Mouse (Mus musculus): ENCODE results near the gene Fam196a. TPM values are rescaled to one million over a fixed set of nuclear protein-coding genes. Genes with fewer than 3 reads are reported as not detected.

Gene Fam196a
- polyA plus RNA-seq, 1 experiment from 2014 or later: 9.5 TPM

DNA sequence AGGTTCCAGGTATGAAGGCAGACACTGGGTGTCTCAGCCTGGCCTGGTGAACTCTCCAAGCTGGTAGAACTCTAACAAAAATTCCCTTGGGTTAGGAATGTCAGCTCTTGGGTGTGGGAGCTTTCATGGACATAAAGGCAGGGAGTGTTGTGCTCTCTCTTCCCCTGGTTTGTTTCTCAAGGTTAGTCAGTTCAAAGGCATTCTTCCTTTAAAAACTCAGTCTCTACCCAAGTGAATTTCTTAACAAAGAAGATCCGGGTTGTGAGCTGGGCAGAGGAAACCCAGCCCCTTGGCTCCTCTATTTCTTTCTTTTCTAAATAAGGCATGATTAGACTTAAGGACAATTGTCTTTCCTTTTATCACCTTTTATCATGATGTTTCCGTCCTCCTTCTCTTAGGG, 6.3 kb downstream of the Fam196a start:
- Histone ChIP-seq H3K36me3 (ENCODE audit: control insufficient read depth, insufficient read depth, low read length) (no peaks in the 10 kb centered on the region), H3K27me3 (replicated peaks; ENCODE audit: control insufficient read depth, insufficient read depth, low read length) (peaks cover 5% of the 10 kb centered on the region; the same call in 1 of the 2 replicates), H3K4me1 (ENCODE audit: control insufficient read depth, insufficient read depth, low read length) (peaks cover 5% of the 10 kb centered on the region; the same call in 1 of the 2 replicates), H3K4me2 (ENCODE audit: low read length) (no peak overlapping the region), H3K9me3 (replicated peaks; ENCODE audit: control insufficient read depth, low read length) (no peaks in the 10 kb centered on the region), H3K9ac (ENCODE audit: low read length) (no peak overlapping the region), H3K4me3 (ENCODE audit: low read depth, low read length) (no peak overlapping the region), H3K27ac (ENCODE audit: low read depth, low read length) (no peak overlapping the region)
- ATAC-seq (no peak), DNase-seq (ENCODE audit: low spot score) (no peak)
- WGBS: 78% methylated on average over 2 of the region's 2 CpGs

DNA sequence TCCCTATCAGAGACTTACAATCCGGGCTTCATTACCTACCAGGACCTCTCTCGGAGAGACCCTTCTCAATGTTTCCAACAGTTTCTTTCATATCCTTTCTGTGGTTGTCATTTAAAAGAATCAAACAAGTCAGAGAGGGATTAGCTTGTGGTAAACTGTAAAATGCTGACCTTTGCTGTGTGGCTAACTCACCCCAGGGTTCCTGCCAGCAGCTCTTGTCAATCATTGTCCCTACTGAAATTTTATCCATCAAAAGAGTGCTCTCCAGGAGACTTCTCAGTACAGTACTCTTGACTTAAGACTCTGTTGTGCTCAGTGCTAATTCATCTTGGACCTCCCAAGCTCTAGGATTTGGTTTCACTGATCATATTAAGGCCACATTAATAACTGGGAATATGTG, 36.2 kb downstream of the Fam196a start:
- 68% methylated on average over 2 of the region's 2 CpGs for WGBS
- ATAC-seq: no peak

DNA sequence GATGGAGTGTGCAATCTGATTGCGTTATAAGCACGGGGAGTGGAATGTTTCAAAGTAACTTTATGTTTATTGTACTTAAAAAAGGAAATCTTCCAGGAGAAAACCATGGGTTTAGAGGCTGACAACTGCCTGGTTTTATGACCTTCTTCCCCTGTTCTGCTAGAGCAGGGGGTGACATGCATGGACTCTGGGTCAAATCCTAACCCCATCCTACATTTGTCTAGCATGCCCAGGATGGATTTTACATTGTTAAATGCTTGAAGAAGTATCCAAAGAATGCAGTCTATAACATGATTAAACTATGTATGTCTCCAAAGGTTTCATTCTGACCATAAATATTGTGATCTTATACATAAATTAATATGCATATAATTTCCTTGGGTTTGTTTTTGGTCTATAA, 38.8 kb downstream of the Fam196a start:
- Histone ChIP-seq H3K27me3 (replicated peaks; ENCODE audit: control insufficient read depth, insufficient read depth, low read length) (no peaks in the 10 kb centered on the region), H3K36me3 (ENCODE audit: control insufficient read depth, insufficient read depth, low read length) (no peaks in the 10 kb centered on the region), H3K4me1 (ENCODE audit: control insufficient read depth, insufficient read depth, low read length) (no peaks in the 10 kb centered on the region), H3K9me3 (replicated peaks; ENCODE audit: control insufficient read depth, low read length) (no peaks in the 10 kb centered on the region), H3K9ac (ENCODE audit: low read length) (no peak overlapping the region), H3K27ac (ENCODE audit: low read depth, low read length) (no peak overlapping the region), H3K4me2 (ENCODE audit: low read length) (no peak overlapping the region), H3K4me3 (ENCODE audit: low read depth, low read length) (no peak overlapping the region)
- no peak for ATAC-seq
- WGBS: 92% methylated on average over 2 of the region's 2 CpGs
- no peak for DNase-seq (ENCODE audit: low spot score)

More for the DNA sequence above, 36.2 kb downstream of the Fam196a start:
- H3K9me3 ChIP-seq (replicated peaks; ENCODE audit: control insufficient read depth, low read length): no peaks in the 10 kb centered on the region
- no peak for DNase-seq (ENCODE audit: low spot score)
- H3K4me2 ChIP-seq (ENCODE audit: low read length): no peak overlapping the region
- H3K9ac ChIP-seq (ENCODE audit: low read length): no peak overlapping the region
- no peak overlapping the region for H3K27ac ChIP-seq (ENCODE audit: low read depth, low read length)
- no peaks in the 10 kb centered on the region for H3K27me3 ChIP-seq (replicated peaks; ENCODE audit: control insufficient read depth, insufficient read depth, low read length)
- no peaks in the 10 kb centered on the region for H3K36me3 ChIP-seq (ENCODE audit: control insufficient read depth, insufficient read depth, low read length)
- no peaks in the 10 kb centered on the region for H3K4me1 ChIP-seq (ENCODE audit: control insufficient read depth, insufficient read depth, low read length)
- no peak overlapping the region for H3K4me3 ChIP-seq (ENCODE audit: low read depth, low read length)

DNA sequence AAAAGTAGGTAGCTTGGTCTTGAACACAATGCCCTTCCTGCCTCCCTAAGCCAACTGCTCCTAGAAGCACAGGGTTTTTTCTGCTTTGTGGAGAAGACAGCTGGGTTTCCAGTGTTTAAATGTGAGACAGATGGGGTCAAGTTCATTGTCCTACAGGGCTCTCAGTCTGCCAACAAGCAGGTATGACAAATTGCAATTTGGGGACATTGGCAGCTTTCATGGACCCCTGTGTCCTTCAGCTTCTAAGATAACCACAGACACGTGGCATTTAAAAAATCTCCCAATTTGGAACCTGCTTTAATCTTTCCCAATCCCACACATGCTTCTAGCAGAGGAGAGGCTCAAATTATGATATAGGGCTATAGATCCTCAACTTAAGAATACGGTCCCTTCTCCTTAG, 43.6 kb downstream of the Fam196a start:
- H3K27ac ChIP-seq (ENCODE audit: low read depth, low read length): no peak overlapping the region
- no peaks in the 10 kb centered on the region for H3K27me3 ChIP-seq (replicated peaks; ENCODE audit: control insufficient read depth, insufficient read depth, low read length)
- no peak for DNase-seq (ENCODE audit: low spot score)
- no peak overlapping the region for H3K9ac ChIP-seq (ENCODE audit: low read length)
- H3K4me1 ChIP-seq (ENCODE audit: control insufficient read depth, insufficient read depth, low read length): no peaks in the 10 kb centered on the region
- no peaks in the 10 kb centered on the region for H3K9me3 ChIP-seq (replicated peaks; ENCODE audit: control insufficient read depth, low read length)
- no peak overlapping the region for H3K4me2 ChIP-seq (ENCODE audit: low read length)
- no peaks in the 10 kb centered on the region for H3K36me3 ChIP-seq (ENCODE audit: control insufficient read depth, insufficient read depth, low read length)
- H3K4me3 ChIP-seq (ENCODE audit: low read depth, low read length): no peak overlapping the region
- 83% methylated on average over 2 of the region's 2 CpGs for WGBS
- no peak for ATAC-seq

DNA sequence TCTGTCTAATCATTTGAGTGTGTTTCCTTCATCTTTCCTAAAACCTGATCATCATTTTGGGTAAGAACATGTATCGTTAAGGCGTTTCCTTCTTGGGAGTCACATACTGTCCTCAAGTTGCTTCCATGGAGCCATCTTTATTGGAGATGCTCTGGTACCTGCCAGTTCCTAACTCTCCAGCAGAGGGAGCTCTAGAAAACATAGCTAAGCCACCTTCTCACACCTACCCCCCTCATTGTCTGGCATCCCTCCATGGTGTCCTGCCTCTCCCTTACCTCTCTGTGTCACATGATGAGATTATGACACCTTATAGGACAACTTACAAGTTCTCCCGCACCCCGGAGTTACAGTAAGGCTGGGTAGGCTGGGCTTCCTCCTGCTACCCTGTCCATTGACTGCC, 45.3 kb downstream of the Fam196a start:
- DNase-seq (ENCODE audit: low spot score) (peak; percentile 24), ATAC-seq (no peak)
- H3K4me2 ChIP-seq (ENCODE audit: low read length): no peak overlapping the region
- no peak overlapping the region for H3K9ac ChIP-seq (ENCODE audit: low read length)
- no peak overlapping the region for H3K27ac ChIP-seq (ENCODE audit: low read depth, low read length)
- H3K9me3 ChIP-seq (replicated peaks; ENCODE audit: control insufficient read depth, low read length): no peaks in the 10 kb centered on the region
- no peaks in the 10 kb centered on the region for H3K27me3 ChIP-seq (replicated peaks; ENCODE audit: control insufficient read depth, insufficient read depth, low read length)
- WGBS: 91% methylated on average over 4 of the region's 4 CpGs
- no peaks in the 10 kb centered on the region for H3K36me3 ChIP-seq (ENCODE audit: control insufficient read depth, insufficient read depth, low read length)
- H3K4me1 ChIP-seq (ENCODE audit: control insufficient read depth, insufficient read depth, low read length): no peaks in the 10 kb centered on the region
- H3K4me3 ChIP-seq (ENCODE audit: low read depth, low read length): no peak overlapping the region

DNA sequence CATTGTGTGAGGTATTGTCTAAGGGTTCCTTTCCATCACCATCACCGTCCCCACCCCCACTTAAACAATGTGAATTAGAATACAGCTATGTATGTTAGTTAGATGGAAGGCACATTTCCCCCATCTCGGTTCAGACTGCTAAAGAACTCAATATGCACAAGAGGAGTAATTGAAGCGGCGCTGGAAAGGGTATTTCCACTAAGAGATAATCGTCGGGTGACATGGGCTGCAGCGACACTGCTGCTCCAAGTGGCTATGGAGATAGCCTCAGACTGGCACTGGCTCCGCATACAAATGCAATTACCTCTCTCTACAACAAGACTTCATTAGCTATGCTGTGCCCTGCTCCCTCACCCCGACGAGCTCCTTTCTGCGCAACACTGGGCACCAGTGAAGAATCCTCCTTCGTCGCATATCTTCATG, 45.8 kb downstream of the Fam196a start:
- no peak overlapping the region for H3K9ac ChIP-seq (ENCODE audit: low read length)
- peak; percentile 50 for ATAC-seq
- peak; percentile 54 for DNase-seq (ENCODE audit: low spot score)
- no peaks in the 10 kb centered on the region for H3K27me3 ChIP-seq (replicated peaks; ENCODE audit: control insufficient read depth, insufficient read depth, low read length)
- no peak overlapping the region for H3K4me2 ChIP-seq (ENCODE audit: low read length)
- no peak overlapping the region for H3K4me3 ChIP-seq (ENCODE audit: low read depth, low read length)
- WGBS: 67% methylated on average over 13 of the region's 13 CpGs
- H3K27ac ChIP-seq (ENCODE audit: low read depth, low read length): no peak overlapping the region
- no peaks in the 10 kb centered on the region for H3K9me3 ChIP-seq (replicated peaks; ENCODE audit: control insufficient read depth, low read length)
- H3K4me1 ChIP-seq (ENCODE audit: control insufficient read depth, insufficient read depth, low read length): no peaks in the 10 kb centered on the region
- no peaks in the 10 kb centered on the region for H3K36me3 ChIP-seq (ENCODE audit: control insufficient read depth, insufficient read depth, low read length)

DNA sequence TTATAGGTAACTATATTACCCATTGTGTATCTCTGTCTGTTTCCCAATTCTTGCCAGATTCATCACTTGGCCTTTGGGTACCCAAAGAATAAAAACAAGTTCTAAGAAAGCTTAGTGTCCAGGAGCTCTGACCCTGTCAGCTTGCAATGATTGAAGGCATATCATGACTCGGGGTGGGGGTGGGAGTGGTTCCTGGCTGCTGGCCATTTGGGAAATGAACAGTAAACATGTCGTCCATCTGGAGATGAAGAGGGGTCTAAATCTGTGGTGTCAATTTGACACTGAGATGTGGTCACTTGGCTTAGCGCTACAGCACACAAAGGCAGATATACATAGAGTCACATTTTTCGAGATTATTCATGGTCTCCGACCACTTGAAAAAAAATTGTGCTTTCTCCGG, 54.7 kb downstream of the Fam196a start:
- Histone ChIP-seq H3K27me3 (replicated peaks; ENCODE audit: control insufficient read depth, insufficient read depth, low read length) (no peaks in the 10 kb centered on the region), H3K36me3 (ENCODE audit: control insufficient read depth, insufficient read depth, low read length) (no peaks in the 10 kb centered on the region), H3K9ac (ENCODE audit: low read length) (no peak overlapping the region), H3K9me3 (replicated peaks; ENCODE audit: control insufficient read depth, low read length) (no peaks in the 10 kb centered on the region), H3K4me1 (ENCODE audit: control insufficient read depth, insufficient read depth, low read length) (peaks cover 18% of the 10 kb centered on the region), H3K4me3 (ENCODE audit: low read depth, low read length) (no peak overlapping the region), H3K27ac (ENCODE audit: low read depth, low read length) (no peak overlapping the region), H3K4me2 (ENCODE audit: low read length) (no peak overlapping the region)
- ATAC-seq (no peak), DNase-seq (ENCODE audit: low spot score) (no peak)
- WGBS: 76% methylated on average over 6 of the region's 6 CpGs

DNA sequence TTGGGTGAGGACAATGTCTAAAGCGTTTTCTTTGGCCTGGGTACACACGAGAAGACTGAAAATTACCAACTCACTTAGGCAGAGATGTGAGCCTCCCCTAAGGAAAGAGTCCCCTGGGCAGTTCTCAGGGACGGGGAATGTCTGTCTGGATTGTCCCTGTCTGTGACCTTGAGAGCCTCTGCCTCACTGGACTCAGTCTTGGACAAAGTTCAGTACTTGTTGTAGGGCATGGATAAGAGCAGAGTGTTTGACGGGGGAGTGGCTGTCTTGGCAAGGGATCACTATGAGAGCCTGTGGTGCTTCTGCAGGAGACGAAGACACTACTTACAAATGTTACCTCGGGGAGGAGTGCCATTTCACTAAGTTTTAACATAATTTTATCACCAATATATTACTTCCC, 57.8 kb downstream of the Fam196a start:
- Histone ChIP-seq H3K27me3 (replicated peaks; ENCODE audit: control insufficient read depth, insufficient read depth, low read length) (no peaks in the 10 kb centered on the region), H3K9ac (ENCODE audit: low read length) (no peak overlapping the region), H3K4me1 (ENCODE audit: control insufficient read depth, insufficient read depth, low read length) (peaks cover 18% of the 10 kb centered on the region), H3K4me2 (ENCODE audit: low read length) (no peak overlapping the region), H3K9me3 (replicated peaks; ENCODE audit: control insufficient read depth, low read length) (no peaks in the 10 kb centered on the region), H3K27ac (ENCODE audit: low read depth, low read length) (no peak overlapping the region), H3K36me3 (ENCODE audit: control insufficient read depth, insufficient read depth, low read length) (no peaks in the 10 kb centered on the region), H3K4me3 (ENCODE audit: low read depth, low read length) (no peak overlapping the region)
- no peak for DNase-seq (ENCODE audit: low spot score)
- WGBS: 58% methylated on average over 6 of the region's 6 CpGs
- no peak for ATAC-seq

DNA sequence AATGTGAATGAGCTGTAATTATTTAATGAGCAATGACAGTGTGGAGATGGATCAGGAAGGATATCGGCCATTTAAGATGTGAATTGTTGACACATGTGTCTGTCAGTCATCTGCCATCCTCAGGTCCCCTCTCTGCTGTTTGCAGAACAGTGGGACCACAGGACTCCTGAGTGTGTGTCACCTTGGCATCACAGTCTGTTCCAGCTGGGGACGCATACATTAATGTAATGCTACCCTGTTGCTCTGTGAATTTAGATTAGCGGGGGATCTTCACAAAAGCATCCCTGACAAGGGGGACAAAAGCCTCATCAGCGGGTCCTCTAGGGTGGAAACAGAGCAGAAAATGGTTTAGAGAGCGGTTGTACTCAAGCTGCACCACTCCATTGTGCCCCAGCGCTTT, 59.2 kb downstream of the Fam196a start:
- H3K4me3 ChIP-seq (ENCODE audit: low read depth, low read length): no peak overlapping the region
- H3K27me3 ChIP-seq (replicated peaks; ENCODE audit: control insufficient read depth, insufficient read depth, low read length): no peaks in the 10 kb centered on the region
- no peak overlapping the region for H3K27ac ChIP-seq (ENCODE audit: low read depth, low read length)
- no peaks in the 10 kb centered on the region for H3K9me3 ChIP-seq (replicated peaks; ENCODE audit: control insufficient read depth, low read length)
- peak; percentile 65 for DNase-seq (ENCODE audit: low spot score)
- H3K36me3 ChIP-seq (ENCODE audit: control insufficient read depth, insufficient read depth, low read length): no peaks in the 10 kb centered on the region
- peaks cover 18% of the 10 kb centered on the region for H3K4me1 ChIP-seq (ENCODE audit: control insufficient read depth, insufficient read depth, low read length)
- peak; percentile 79 for ATAC-seq
- WGBS: 10% methylated on average over 6 of the region's 6 CpGs
- H3K9ac ChIP-seq (ENCODE audit: low read length): no peak overlapping the region
- no peak overlapping the region for H3K4me2 ChIP-seq (ENCODE audit: low read length)

Data from forebrain, embryonic 14.5 days (tissue).